In genomic region chr1:133168318-133169060, GRCm38 (mm10) we compare ENCODE assay signal across 11 mouse cellular contexts. TPM values are rescaled to one million over a fixed set of nuclear protein-coding genes. Genes with fewer than 3 reads are reported as not detected.
DNase-seq lines count a peak whose midpoint lies in the region; ATAC-seq and TF ChIP-seq lines count a peak whose summit lies in the region.
"Had no signal": no experiment of that assay in that cellular context is flagged by ENCODE, and none has a peak within 500 bp of the region (broad histone marks: within the 10 kb centered on the region; RNA-seq: fewer than 3 reads in every experiment).

No protein-coding gene starts in this region.

- WGBS in heart, embryonic 14.5 days, result 44% methylated on average over 19 of the region's 19 CpGs
- 48% methylated on average over 19 of the region's 19 CpGs for WGBS in midbrain, embryonic 11.5 days
- WGBS in midbrain, embryonic 14.5 days, result 45% methylated on average over 19 of the region's 19 CpGs
- WGBS in intestine, postnatal 0 days, result 34% methylated on average over 19 of the region's 19 CpGs

- H3K4me2 ChIP-seq in heart, embryonic 14.5 days (ENCODE audit: low read length), result peak overlapping the region; percentile 35; the same call in 1 of the 2 replicates
- no peak overlapping the region for H3K4me2 ChIP-seq in midbrain, embryonic 11.5 days
- H3K4me2 ChIP-seq in midbrain, embryonic 14.5 days (ENCODE audit: low read length), result no peak overlapping the region
- peak overlapping the region; percentile 40 for H3K4me2 ChIP-seq in intestine, postnatal 0 days (replicated peaks; ENCODE audit: low read depth)

- no peaks in the 10 kb centered on the region for H3K36me3 ChIP-seq in heart, embryonic 14.5 days (ENCODE audit: control insufficient read depth, insufficient read depth, low read length)
- no peaks in the 10 kb centered on the region for H3K36me3 ChIP-seq in midbrain, embryonic 11.5 days (ENCODE audit: control insufficient read depth, insufficient read depth, low read length)
- no peaks in the 10 kb centered on the region for H3K36me3 ChIP-seq in midbrain, embryonic 14.5 days (ENCODE audit: control insufficient read depth, insufficient read depth, low read length)
- H3K36me3 ChIP-seq in intestine, postnatal 0 days (ENCODE audit: control insufficient read depth, insufficient read depth), result peaks cover 8% of the 10 kb centered on the region; the same call in 1 of the 2 replicates
- H3K36me3 ChIP-seq in testis, adult 2 months (ENCODE audit: control insufficient read depth, insufficient read depth, low read length), result no peaks in the 10 kb centered on the region

- H3K27me3 ChIP-seq in heart, embryonic 14.5 days (ENCODE audit: control insufficient read depth, insufficient read depth, low read length), result peaks cover 57% of the 10 kb centered on the region
- peaks cover 10% of the 10 kb centered on the region for H3K27me3 ChIP-seq in midbrain, embryonic 11.5 days (ENCODE audit: control insufficient read depth, insufficient read depth, low read length)
- H3K27me3 ChIP-seq in midbrain, embryonic 14.5 days (ENCODE audit: control insufficient read depth, insufficient read depth, low read length), result peaks cover 19% of the 10 kb centered on the region
- no peaks in the 10 kb centered on the region for H3K27me3 ChIP-seq in intestine, postnatal 0 days (replicated peaks; ENCODE audit: control insufficient read depth, insufficient read depth, low read length)
- H3K27me3 ChIP-seq in testis, adult 2 months (ENCODE audit: control insufficient read depth, insufficient read depth, low read length), result no peaks in the 10 kb centered on the region

- DNase-seq in heart, postnatal 36 days, result no peak
- peak; percentile 73 for DNase-seq in midbrain, embryonic 11.5 days (ENCODE audit: low spot score, missing footprints)
- no peak for DNase-seq in midbrain, embryonic 14.5 days
- DNase-seq in cerebellum, postnatal 25 days, result no peak
- DNase-seq in cerebellum, adult 8-10 months, result no peak
- DNase-seq: adrenal gland, postnatal 10 days; cerebellum, postnatal 36 days had no signal

- no peak overlapping the region for H3K4me3 ChIP-seq in heart, embryonic 14.5 days (ENCODE audit: control insufficient read depth in 1 of 2, insufficient read depth in 1 of 2, low read depth in 1 of 2, low read length in 2 of 2)
- H3K4me3 ChIP-seq in midbrain, embryonic 11.5 days (ENCODE audit: low read depth, low read length), result no peak overlapping the region
- no peak overlapping the region for H3K4me3 ChIP-seq in midbrain, embryonic 14.5 days (replicated peaks; ENCODE audit: low read depth, low read length)
- no peak overlapping the region for H3K4me3 ChIP-seq in intestine, postnatal 0 days (ENCODE audit: low read depth, low read length)
- peak overlapping the region; percentile 59 for H3K4me3 ChIP-seq in testis, adult 2 months (ENCODE audit: control insufficient read depth, low read depth, low read length)

- no peak overlapping the region for H3K27ac ChIP-seq in heart, embryonic 14.5 days (replicated peaks in 1 of 2; ENCODE audit: control insufficient read depth in 1 of 2, insufficient read depth in 1 of 2, low read depth in 2 of 2, low read length in 2 of 2)
- H3K27ac ChIP-seq in midbrain, embryonic 11.5 days (ENCODE audit: low read depth, low read length), result no peak overlapping the region
- H3K27ac ChIP-seq in midbrain, embryonic 14.5 days (replicated peaks; ENCODE audit: low read depth, low read length), result no peak overlapping the region
- no peak overlapping the region for H3K27ac ChIP-seq in intestine, postnatal 0 days (ENCODE audit: low read depth, low read length)
- no peak overlapping the region for H3K27ac ChIP-seq in testis, adult 2 months (ENCODE audit: control insufficient read depth, insufficient read depth, low read depth, low read length)

- TF ChIP-seq CTCF in intestine, postnatal 0 days (IDR thresholded peaks at IDR 0.05; ENCODE audit: low read depth), result no peak
- no peak for TF ChIP-seq CTCF in testis, adult 2 months (IDR thresholded peaks at IDR 0.05; ENCODE audit: control insufficient read depth, insufficient read depth, insufficient replicate concordance, low read depth, low read length)

- intact Hi-C loops in heart, postnatal 36 days (cut with DNase I), result no loop called here

- peaks cover 2 to 14% of the 10 kb centered on the region in 2 experiments; a peak in 3 of 4 replicates for H3K4me1 ChIP-seq in heart, embryonic 14.5 days (ENCODE audit: control insufficient read depth in 2 of 2, insufficient read depth in 2 of 2, low read length in 2 of 2)
- peaks cover 2% of the 10 kb centered on the region; the same call in 1 of the 2 replicates for H3K4me1 ChIP-seq in midbrain, embryonic 11.5 days (ENCODE audit: control insufficient read depth, insufficient read depth, low read length)
- H3K4me1 ChIP-seq in midbrain, embryonic 14.5 days (ENCODE audit: control insufficient read depth, insufficient read depth, low read length), result peaks cover 9% of the 10 kb centered on the region; the same call in 1 of the 2 replicates
- no peaks in the 10 kb centered on the region for H3K4me1 ChIP-seq in intestine, postnatal 0 days (replicated peaks; ENCODE audit: control insufficient read depth, insufficient read depth, low read length)
- peaks cover 12% of the 10 kb centered on the region for H3K4me1 ChIP-seq in testis, adult 2 months (ENCODE audit: control insufficient read depth, insufficient read depth, low read length)

- no peak overlapping the region for H3K9ac ChIP-seq in heart, embryonic 14.5 days (ENCODE audit: low read length)
- no peak overlapping the region for H3K9ac ChIP-seq in midbrain, embryonic 11.5 days (ENCODE audit: low read length)
- no peak overlapping the region for H3K9ac ChIP-seq in midbrain, embryonic 14.5 days (replicated peaks; ENCODE audit: low read length)
- H3K9ac ChIP-seq in intestine, postnatal 0 days (ENCODE audit: low read depth, low read length), result no peak overlapping the region

- no peak for ATAC-seq in heart, embryonic 14.5 days (ENCODE audit: insufficient number of reproducible peaks, insufficient read depth, low FRiP score, low read depth)
- no peak for ATAC-seq in midbrain, embryonic 11.5 days (ENCODE audit: low FRiP score)
- no peak for ATAC-seq in midbrain, embryonic 14.5 days (ENCODE audit: low FRiP score, low TSS enrichment)
- no peak; the same call in 1 of the 2 replicates for ATAC-seq in intestine, postnatal 0 days
- ATAC-seq: inflammation-experienced regulatory T-cells, adult 6 months had no signal

- TF ChIP-seq POLR2A in testis, adult 2 months (IDR thresholded peaks at IDR 0.05; ENCODE audit: control insufficient read depth, low read depth, low read length), result no peak

- no peaks in the 10 kb centered on the region for H3K9me3 ChIP-seq in heart, embryonic 14.5 days (ENCODE audit: control insufficient read depth, low read length)
- no peaks in the 10 kb centered on the region for H3K9me3 ChIP-seq in midbrain, embryonic 11.5 days (ENCODE audit: control insufficient read depth, low read length)
- H3K9me3 ChIP-seq in midbrain, embryonic 14.5 days (ENCODE audit: control insufficient read depth, low read length), result no peaks in the 10 kb centered on the region
- no peaks in the 10 kb centered on the region for H3K9me3 ChIP-seq in intestine, postnatal 0 days (ENCODE audit: control insufficient read depth)

RNA-seq across cellular contexts. Expression of gene Plekha6, which starts 4.5 kb away (rescaled TPM):
- 12.4 and 16.5 TPM in 2 replicates for polyA plus RNA-seq in heart, embryonic 14.5 days (2014; fragmentation: Nextera tagmentation; extraction: Ambion mirVana)
- total RNA-seq in heart, postnatal 36 days (2021), result 10 to 100 TPM; 64.2 to 79.7 TPM
- polyA plus RNA-seq in midbrain, embryonic 11.5 days (2014; fragmentation: Nextera tagmentation; extraction: Ambion mirVana), result 15.7 and 17.0 TPM in 2 replicates
- 18.4 and 25.4 TPM in 2 replicates for polyA plus RNA-seq in midbrain, embryonic 14.5 days (2014; fragmentation: Nextera tagmentation; extraction: Ambion mirVana)
- 7.5 and 8.0 TPM in 2 replicates for polyA plus RNA-seq in intestine, postnatal 0 days (2015; fragmentation: Nextera tagmentation; extraction: Ambion mirVana)
- polyA plus RNA-seq in testis, adult 2 months (2012; rRNA removed), result 97.1 and 110 TPM in 2 replicates

RNA-seq across cellular contexts. Expression of gene Ppp1r15b, which starts 37.5 kb away (rescaled TPM):
- polyA plus RNA-seq in heart, embryonic 14.5 days (2014; fragmentation: Nextera tagmentation; extraction: Ambion mirVana), result 24.5 and 24.6 TPM in 2 replicates
- 10 to 100 TPM; 24.1 to 26.0 TPM for total RNA-seq in heart, postnatal 36 days (2021)
- 49.5 and 53.0 TPM in 2 replicates for polyA plus RNA-seq in midbrain, embryonic 11.5 days (2014; fragmentation: Nextera tagmentation; extraction: Ambion mirVana)
- 18.1 and 36.2 TPM in 2 replicates for polyA plus RNA-seq in midbrain, embryonic 14.5 days (2014; fragmentation: Nextera tagmentation; extraction: Ambion mirVana)
- polyA plus RNA-seq in intestine, postnatal 0 days (2015; fragmentation: Nextera tagmentation; extraction: Ambion mirVana), result 28.5 and 33.0 TPM in 2 replicates
- 11.1 and 11.8 TPM in 2 replicates for polyA plus RNA-seq in testis, adult 2 months (2012; rRNA removed)

Comparison
In these comparisons a context has a peak if more than half of its experiments do, and no peak if none do; other contexts are left out.
1. H3K4me2 ChIP-seq: peak in heart, embryonic 14.5 days (single experiment) and intestine, postnatal 0 days (single experiment); none in midbrain, embryonic 11.5 days (single experiment) and midbrain, embryonic 14.5 days (single experiment).